Mouse (Mus musculus): ENCODE measurements at regions not wholly inside any gene's neighbourhood (a gene's known extent, or its start where the extent isn't known, plus 50 kb on each side); places are given as distances from the start of the nearest gene placed in this dataset.

DNA sequence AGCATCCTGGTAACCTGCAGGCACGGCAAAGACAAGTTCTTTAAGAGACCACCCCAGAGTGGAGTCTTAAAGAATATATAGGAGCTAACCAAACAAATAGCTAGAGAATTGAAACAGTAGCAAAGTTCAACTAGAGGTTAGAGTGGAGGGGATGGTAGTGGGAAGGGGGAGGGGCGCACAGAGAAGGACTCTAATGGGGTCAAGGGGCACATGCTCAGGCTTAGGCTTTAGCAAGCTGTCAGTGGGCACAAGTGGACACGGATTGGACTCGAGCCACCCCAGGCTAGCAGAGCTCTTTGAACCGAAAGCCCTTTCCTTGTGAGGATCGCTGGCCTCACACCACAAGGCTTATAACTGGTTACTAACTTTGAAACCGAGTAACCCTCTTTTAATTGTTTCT, 53.4 kb upstream of the Sipa1l1 start:
- no peak for DNase-seq (ENCODE audit: low spot score in 2 of 2)

All from adrenal gland, postnatal 4 days (tissue).